Mouse (Mus musculus): ENCODE measurements at regions not wholly inside any gene's neighbourhood (a gene's known extent, or its start where the extent isn't known, plus 50 kb on each side); places are given as distances from the start of the nearest gene placed in this dataset.

GRCm38 (mm10) chr10:7271156-7271555 lies 59.1 kb upstream of the Cnksr3 start:
- no peak for TF ChIP-seq POLR2A (IDR thresholded peaks at IDR 0.05; ENCODE audit: borderline replicate concordance, extremely low read depth, low read depth, low read length)
- no peak for TF ChIP-seq CTCF (IDR thresholded peaks at IDR 0.05; ENCODE audit: insufficient read depth, low read length)
